Mouse (Mus musculus): ENCODE measurements around the gene Gm12355. TPM values are rescaled to one million over a fixed set of nuclear protein-coding genes. Genes with fewer than 3 reads are reported as not detected.

Gm12355 gene
- polyA plus RNA-seq (2017; shearing (Covaris generic)), result 4.8 TPM

GRCm38 (mm10) chr11:98625611-98626410 is at the start of gene Gm12355, which contains the start of gene Gsdma3:
TSS of gene Gm12355 (minus strand) at chr11:98625661.
TSS of gene Gsdma3 (plus strand) at chr11:98626360.

GRCm38 (mm10) chr11:98664091-98664490 is 38.6 kb upstream of the Gm12355 start, which contains the start of gene Gsdma:
TSS of gene Gsdma (plus strand) at chr11:98664351.

GRCm38 (mm10) chr11:98646459-98646858 is 21.0 kb upstream of the Gm12355 start, which contains the start of gene Gsdma2:
TSS of gene Gsdma2 (plus strand) at chr11:98646759.

GRCm38 (mm10) chr11:98597991-98598390 is 27.5 kb downstream of the Gm12355 start, which contains the start of gene Lrrc3c:
TSS of gene Lrrc3c (plus strand) at chr11:98598291.

GRCm38 (mm10) chr11:98586892-98587563 is 38.4 kb downstream of the Gm12355 start, which contains the start of gene Ormdl3:
TSS of gene Ormdl3 (minus strand) at chr11:98587368.

Other genes starting within 250 kb of the Gm12355 start
- 0.29 TPM for gene Tcap, start 241.8 kb downstream of the Gm12355 start, polyA plus RNA-seq (2017; shearing (Covaris generic))
- not detected for gene Pnmt, start 239.2 kb downstream of the Gm12355 start, polyA plus RNA-seq (2017; shearing (Covaris generic))
- gene Pgap3, start 225.2 kb downstream of the Gm12355 start, polyA plus RNA-seq (2017; shearing (Covaris generic)), result 12.4 TPM
- 0.26 TPM for gene Erbb2, start 213.2 kb downstream of the Gm12355 start, polyA plus RNA-seq (2017; shearing (Covaris generic))
- gene Mien1, start 186.7 kb downstream of the Gm12355 start, polyA plus RNA-seq (2017; shearing (Covaris generic)), result 195 TPM
- gene Grb7, start 179.3 kb downstream of the Gm12355 start, polyA plus RNA-seq (2017; shearing (Covaris generic)), result 10.5 TPM
- gene Ikzf3, start 79.6 kb downstream of the Gm12355 start, polyA plus RNA-seq (2017; shearing (Covaris generic)), result 91.8 TPM
- 5.0 TPM for gene Zpbp2, start 74.6 kb downstream of the Gm12355 start, polyA plus RNA-seq (2017; shearing (Covaris generic))
- 76.1 TPM for gene Ormdl3, start 38.3 kb downstream of the Gm12355 start, polyA plus RNA-seq (2017; shearing (Covaris generic))
- gene Lrrc3c, start 27.4 kb downstream of the Gm12355 start, polyA plus RNA-seq (2017; shearing (Covaris generic)), result not detected
- gene Gsdma3, start 699 bp upstream of the Gm12355 start, polyA plus RNA-seq (2017; shearing (Covaris generic)), result not detected
- gene Gsdma2, start 21.1 kb upstream of the Gm12355 start, polyA plus RNA-seq (2017; shearing (Covaris generic)), result 0.31 TPM
- gene Gsdma, start 38.7 kb upstream of the Gm12355 start, polyA plus RNA-seq (2017; shearing (Covaris generic)), result not detected
- 96.4 TPM for gene Psmd3, start 56.9 kb upstream of the Gm12355 start, polyA plus RNA-seq (2017; shearing (Covaris generic))
- gene Csf3, start 75.6 kb upstream of the Gm12355 start, polyA plus RNA-seq (2017; shearing (Covaris generic)), result not detected
- 71.9 TPM for gene Med24, start 103.8 kb upstream of the Gm12355 start, polyA plus RNA-seq (2017; shearing (Covaris generic))
- gene Thra, start 115.0 kb upstream of the Gm12355 start, polyA plus RNA-seq (2017; shearing (Covaris generic)), result 4.4 TPM
- gene Nr1d1, start 149.7 kb upstream of the Gm12355 start, polyA plus RNA-seq (2017; shearing (Covaris generic)), result 6.5 TPM
- 13.2 TPM for gene Msl1, start 169.9 kb upstream of the Gm12355 start, polyA plus RNA-seq (2017; shearing (Covaris generic))
- gene Casc3, start 179.2 kb upstream of the Gm12355 start, polyA plus RNA-seq (2017; shearing (Covaris generic)), result 13.3 TPM
- gene Rapgefl1, start 211.1 kb upstream of the Gm12355 start, polyA plus RNA-seq (2017; shearing (Covaris generic)), result 0.34 TPM
- gene Wipf2, start 238.0 kb upstream of the Gm12355 start, polyA plus RNA-seq (2017; shearing (Covaris generic)), result 4.0 TPM